Mouse (Mus musculus) E14TG2a.4 (cell line): ENCODE results near the gene Rbfox1.

ENCODE experiments used
- H3K27me3 ChIP-seq: 2 replicates; pipeline ENCODE4 v1.6.1; 2014; ENCODE audit warnings: low read length, control low read depth; ENCODE audit not compliant: insufficient read depth
- H3K36me3 ChIP-seq: 2 replicates; pipeline ENCODE4 v1.6.1; 2014; ENCODE audit warnings: low read length, control low read depth; ENCODE audit not compliant: insufficient read depth
- H3K4me1 ChIP-seq: replicated peaks from 2 replicates; pipeline ENCODE4 v1.6.1; 2014; ENCODE audit warnings: low read depth, low read length, control low read depth
- H3K4me3 ChIP-seq: replicated peaks from 2 replicates; pipeline ENCODE4 v1.5.1; 2014; ENCODE audit warnings: mild to moderate bottlenecking, low read length
- H3K9me3 ChIP-seq: 2 replicates; pipeline ENCODE4 v1.6.1; 2014; ENCODE audit warnings: low read length, control low read depth
- CTCF ChIP-seq: conservative IDR thresholded peaks from 2 replicates; pipeline ENCODE4 v1.5.1; 2014; ENCODE audit warnings: low read length
- NANOG ChIP-seq: IDR thresholded peaks from 2 replicates; pipeline ENCODE4 v1.6.1; 2014; ENCODE audit warnings: borderline replicate concordance, low read length, mixed read lengths
- POU5F1 ChIP-seq: IDR thresholded peaks from 2 replicates; pipeline ENCODE4 v1.6.1; 2014; ENCODE audit warnings: low read length, borderline replicate concordance

Gene Rbfox1

DNA sequence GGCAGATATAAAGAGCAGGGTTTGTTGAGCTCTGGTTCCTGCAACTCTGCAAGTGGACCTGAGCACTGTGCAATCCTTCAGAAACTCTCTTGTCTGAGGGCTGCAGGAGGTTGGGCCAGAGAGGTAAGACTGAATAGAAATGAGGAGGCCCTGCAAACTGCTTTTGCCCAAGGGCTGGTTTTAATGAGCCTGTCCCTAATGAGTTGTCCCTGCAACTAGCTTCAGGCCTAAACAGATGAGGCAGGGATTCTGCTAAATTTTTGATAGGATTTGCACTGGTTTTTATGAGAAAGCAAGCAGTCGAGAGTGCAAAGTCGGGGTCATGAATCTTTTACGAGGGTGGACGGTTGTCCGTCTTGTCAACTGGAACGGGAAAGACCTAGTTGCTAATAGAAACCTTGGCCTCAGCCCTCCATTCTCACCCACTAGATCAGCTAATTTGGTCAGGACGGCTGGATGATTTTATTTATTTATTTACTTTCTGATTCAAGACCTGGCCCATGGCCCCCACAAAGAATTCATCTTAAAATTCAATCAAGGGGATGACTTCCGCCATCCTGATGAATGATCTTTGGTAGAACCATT, 1279.1 kb downstream of the Rbfox1 start:
- Histone ChIP-seq H3K9me3 (no peaks in the 10 kb centered on the region), H3K27me3 (no peaks in the 10 kb centered on the region), H3K4me3 (no peak overlapping the region), H3K4me1 (peaks cover 32% of the 10 kb centered on the region), H3K36me3 (no peaks in the 10 kb centered on the region)
- no peak for TF ChIP-seq POU5F1
- TF ChIP-seq CTCF: no peak
- TF ChIP-seq NANOG: no peak

DNA sequence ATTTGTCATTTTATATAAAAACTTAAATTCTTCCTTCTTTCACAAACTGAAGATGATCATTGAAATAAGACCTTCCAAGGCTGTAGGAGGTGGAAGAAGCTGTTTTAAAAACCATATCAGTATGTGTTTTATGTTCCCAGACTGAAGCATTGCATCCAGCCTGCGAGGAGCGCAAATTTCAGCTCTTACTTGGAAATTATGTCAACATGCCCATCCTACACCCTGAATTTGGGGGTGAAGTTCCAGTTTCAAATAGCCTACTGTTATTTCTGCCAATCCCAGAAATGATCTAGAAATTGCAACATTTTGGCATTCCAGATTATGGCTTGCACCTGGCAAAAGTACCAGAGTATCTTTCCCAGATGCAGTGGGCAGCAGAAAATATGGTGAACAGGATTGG, 1290.8 kb downstream of the Rbfox1 start:
- no peaks in the 10 kb centered on the region for H3K27me3 ChIP-seq
- TF ChIP-seq POU5F1 (no peak), CTCF (no peak), NANOG (no peak)
- no peaks in the 10 kb centered on the region for H3K9me3 ChIP-seq
- H3K4me3 ChIP-seq: no peak overlapping the region
- no peaks in the 10 kb centered on the region for H3K36me3 ChIP-seq
- no peaks in the 10 kb centered on the region for H3K4me1 ChIP-seq

DNA sequence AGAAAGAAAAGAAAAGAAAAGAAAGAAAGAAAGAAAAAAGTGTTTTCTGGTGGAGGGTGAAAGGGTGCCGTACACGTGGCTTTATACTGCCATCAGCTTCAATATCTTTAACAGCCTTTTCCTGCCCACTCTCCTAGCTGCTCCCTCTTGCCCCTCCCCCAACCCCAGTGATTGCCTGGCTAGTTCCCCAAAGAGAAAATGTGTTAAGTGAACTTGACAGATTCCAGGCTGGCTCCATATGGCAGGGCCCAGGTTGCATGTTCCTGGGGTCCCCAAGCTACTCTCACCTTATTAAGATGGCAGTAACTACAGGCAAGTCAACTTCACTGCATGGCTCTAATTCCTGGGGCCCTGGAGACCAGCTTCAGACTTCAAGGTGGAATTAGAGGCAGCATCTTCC, 1302.6 kb downstream of the Rbfox1 start:
- H3K27me3 ChIP-seq: no peaks in the 10 kb centered on the region
- no peak overlapping the region for H3K4me3 ChIP-seq
- H3K9me3 ChIP-seq: no peaks in the 10 kb centered on the region
- no peak for TF ChIP-seq CTCF
- no peak for TF ChIP-seq POU5F1
- no peak for TF ChIP-seq NANOG
- no peaks in the 10 kb centered on the region for H3K4me1 ChIP-seq
- no peaks in the 10 kb centered on the region for H3K36me3 ChIP-seq

DNA sequence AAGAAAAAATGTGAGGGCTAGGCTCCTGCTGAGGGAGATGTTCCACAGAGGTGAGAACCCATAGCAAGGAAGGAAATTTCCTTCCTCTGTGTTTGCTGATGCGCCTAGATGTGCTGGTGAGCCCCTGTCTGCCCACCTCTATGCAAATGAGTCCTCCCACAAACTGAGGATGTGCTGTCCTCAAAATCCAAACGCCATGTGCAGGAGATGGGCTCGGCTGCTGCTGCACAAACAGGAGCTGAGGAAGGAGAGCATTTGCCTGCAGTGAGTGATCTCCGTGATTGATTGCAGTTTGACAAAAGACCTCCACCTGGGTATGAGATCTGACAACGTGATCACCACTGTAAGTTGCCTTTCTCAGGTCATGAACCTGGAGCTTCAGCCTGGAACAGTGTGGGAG, 1308.4 kb downstream of the Rbfox1 start:
- H3K27me3 ChIP-seq: no peaks in the 10 kb centered on the region
- no peak overlapping the region for H3K4me3 ChIP-seq
- H3K4me1 ChIP-seq: no peaks in the 10 kb centered on the region
- TF ChIP-seq NANOG: no peak
- TF ChIP-seq POU5F1: no peak
- TF ChIP-seq CTCF: no peak
- H3K9me3 ChIP-seq: no peaks in the 10 kb centered on the region
- H3K36me3 ChIP-seq: no peaks in the 10 kb centered on the region

DNA sequence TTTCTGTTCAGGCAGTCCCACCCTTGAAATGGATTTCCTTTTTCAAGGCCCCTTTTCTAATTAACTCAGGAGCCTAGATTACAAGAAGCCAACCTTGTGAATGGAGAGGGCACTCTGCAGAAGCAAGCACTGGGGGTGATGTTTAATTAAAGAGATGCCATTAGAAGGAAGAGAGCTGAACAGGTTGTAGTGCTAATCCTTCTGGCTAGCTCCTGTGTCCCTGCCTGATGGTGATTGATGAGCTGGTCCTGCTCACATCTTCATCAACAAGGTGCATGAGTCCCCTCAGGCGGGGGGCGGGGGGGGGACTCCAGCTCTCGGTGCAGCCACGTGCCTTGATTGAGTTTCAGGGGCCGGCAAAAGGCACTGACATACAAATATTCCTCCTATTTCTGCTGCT, 1312.8 kb downstream of the Rbfox1 start:
- no peak overlapping the region for H3K4me3 ChIP-seq

DNA sequence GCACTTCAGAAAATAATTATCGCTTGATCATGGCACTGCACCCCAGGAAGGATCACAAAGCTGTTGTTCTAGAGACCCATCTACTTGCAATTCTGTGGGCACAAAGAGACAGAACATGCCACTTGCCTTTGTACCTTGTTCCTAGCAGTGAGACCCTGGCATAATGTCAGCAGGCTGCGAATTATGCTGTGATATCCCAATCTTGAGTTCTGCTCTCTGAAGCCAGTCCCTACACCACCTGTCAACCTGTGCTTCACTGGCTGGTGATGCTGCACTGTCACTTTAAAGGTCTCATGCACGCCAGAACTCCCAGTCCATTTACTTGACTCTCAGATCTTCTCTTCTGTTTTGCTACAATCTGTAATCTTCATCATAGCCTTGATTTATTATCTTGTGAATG, 1315.1 kb downstream of the Rbfox1 start:
- no peaks in the 10 kb centered on the region for H3K9me3 ChIP-seq
- no peaks in the 10 kb centered on the region for H3K4me1 ChIP-seq
- H3K36me3 ChIP-seq: no peaks in the 10 kb centered on the region
- H3K27me3 ChIP-seq: no peaks in the 10 kb centered on the region
- TF ChIP-seq POU5F1: no peak
- TF ChIP-seq NANOG: no peak
- no peak for TF ChIP-seq CTCF
- no peak overlapping the region for H3K4me3 ChIP-seq

More for the DNA sequence above, 1312.8 kb downstream of the Rbfox1 start:
- no peaks in the 10 kb centered on the region for H3K36me3 ChIP-seq
- TF ChIP-seq CTCF: no peak
- TF ChIP-seq NANOG: no peak
- TF ChIP-seq POU5F1: no peak
- no peaks in the 10 kb centered on the region for H3K4me1 ChIP-seq
- H3K27me3 ChIP-seq: no peaks in the 10 kb centered on the region
- no peaks in the 10 kb centered on the region for H3K9me3 ChIP-seq

DNA sequence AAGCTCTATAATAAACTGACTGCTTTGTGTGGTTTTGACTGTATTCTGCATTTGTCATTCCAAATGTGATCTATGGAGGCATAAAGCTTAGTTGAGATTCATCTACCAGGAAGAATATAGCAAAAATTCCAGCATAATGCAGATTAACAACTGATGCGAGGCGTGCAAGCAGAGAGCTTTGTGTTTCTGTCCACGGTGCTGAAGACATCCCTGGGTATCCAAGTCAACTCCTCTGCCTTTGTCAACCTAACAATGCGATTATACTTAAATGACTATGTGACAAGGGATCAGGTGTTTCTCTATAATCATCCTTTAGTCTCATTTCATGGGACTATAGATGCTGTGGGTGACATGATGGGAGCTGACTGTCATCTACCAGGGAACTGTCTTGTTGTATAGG, 1316.7 kb downstream of the Rbfox1 start:
- Histone ChIP-seq H3K27me3 (no peaks in the 10 kb centered on the region), H3K9me3 (no peaks in the 10 kb centered on the region), H3K36me3 (no peaks in the 10 kb centered on the region), H3K4me1 (no peaks in the 10 kb centered on the region), H3K4me3 (no peak overlapping the region)
- TF ChIP-seq NANOG: no peak

DNA sequence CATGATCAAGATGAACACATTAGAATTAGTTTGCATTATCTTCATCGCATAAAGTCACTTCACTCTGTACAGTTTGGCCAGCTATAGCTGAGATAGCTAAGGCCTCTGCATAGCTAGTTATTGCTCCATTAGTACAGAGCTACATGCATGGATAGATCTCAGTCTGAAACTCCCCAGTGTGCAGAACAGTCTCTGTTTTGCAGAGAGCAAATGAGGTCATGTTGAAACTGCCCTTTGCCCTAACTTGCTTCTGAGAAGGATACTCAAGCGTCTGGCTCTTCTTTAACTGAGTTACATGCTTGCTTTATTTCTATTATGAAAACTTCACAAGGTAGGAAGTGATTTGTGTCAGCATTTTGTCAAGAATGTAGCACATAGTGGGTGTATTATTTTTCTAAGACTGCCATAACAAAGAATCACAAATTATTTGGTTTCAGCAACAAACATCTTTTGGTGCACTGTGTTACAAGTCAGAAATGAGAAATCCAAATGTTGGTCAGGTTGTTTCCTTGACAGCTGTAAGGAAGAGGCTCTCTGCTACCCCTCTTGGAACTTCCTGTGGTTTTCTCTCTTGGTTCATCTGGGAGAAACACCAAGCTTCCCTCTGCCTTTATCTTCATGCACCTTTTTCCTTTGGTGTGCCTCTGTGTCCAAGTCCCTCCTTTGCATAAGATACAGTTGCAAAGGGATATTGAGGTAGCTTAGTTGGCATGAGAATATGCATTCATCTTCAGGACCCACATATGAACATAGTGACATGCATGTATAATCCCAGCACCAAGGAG, 1321.2 kb downstream of the Rbfox1 start:
- TF ChIP-seq CTCF: no peak

DNA sequence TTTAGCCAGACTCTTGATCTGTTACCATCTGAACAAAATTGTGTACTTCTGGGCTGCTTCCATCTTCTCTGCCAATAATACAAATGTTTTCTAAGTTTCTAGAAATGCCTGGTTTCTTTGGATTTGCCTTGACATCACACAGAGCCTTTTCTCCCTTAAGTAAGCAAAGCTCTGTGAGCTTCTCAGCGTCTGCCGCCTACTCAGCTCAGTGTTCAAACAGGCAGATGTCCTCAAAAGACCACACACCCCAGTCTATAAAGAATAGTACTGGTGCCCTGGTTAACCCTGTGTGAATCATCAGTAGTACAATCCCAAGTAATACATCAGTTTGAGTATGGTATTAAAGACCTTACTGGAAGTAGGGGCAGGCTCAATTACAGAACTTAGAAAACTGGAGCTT, 1322.4 kb downstream of the Rbfox1 start:
- TF ChIP-seq POU5F1 (no peak), CTCF (no peak), NANOG (no peak)
- H3K27me3 ChIP-seq: no peaks in the 10 kb centered on the region
- H3K9me3 ChIP-seq: no peaks in the 10 kb centered on the region
- no peaks in the 10 kb centered on the region for H3K36me3 ChIP-seq
- no peaks in the 10 kb centered on the region for H3K4me1 ChIP-seq
- no peak overlapping the region for H3K4me3 ChIP-seq

More for the DNA sequence above, 1321.2 kb downstream of the Rbfox1 start:
- H3K36me3 ChIP-seq: no peaks in the 10 kb centered on the region
- no peaks in the 10 kb centered on the region for H3K9me3 ChIP-seq
- H3K4me3 ChIP-seq: no peak overlapping the region
- no peaks in the 10 kb centered on the region for H3K27me3 ChIP-seq
- H3K4me1 ChIP-seq: no peaks in the 10 kb centered on the region
